Mouse (Mus musculus) spleen, postnatal 36 days (tissue): ENCODE data around the gene Rnf169.
"Not testable (repeated sequence)": the region's sequence is repeated elsewhere in the genome, so short reads cannot be mapped to it uniquely, and the experiment has no call there.

ENCODE experiments used
- DNase-seq, 2 experiments: peaks; one replicate each; pipeline ENCODE4 v3.0.0; 2022; ENCODE audit warnings: low spot score in 2 of 2, mixed read lengths in 1 of 2

Gene Rnf169

DNA sequence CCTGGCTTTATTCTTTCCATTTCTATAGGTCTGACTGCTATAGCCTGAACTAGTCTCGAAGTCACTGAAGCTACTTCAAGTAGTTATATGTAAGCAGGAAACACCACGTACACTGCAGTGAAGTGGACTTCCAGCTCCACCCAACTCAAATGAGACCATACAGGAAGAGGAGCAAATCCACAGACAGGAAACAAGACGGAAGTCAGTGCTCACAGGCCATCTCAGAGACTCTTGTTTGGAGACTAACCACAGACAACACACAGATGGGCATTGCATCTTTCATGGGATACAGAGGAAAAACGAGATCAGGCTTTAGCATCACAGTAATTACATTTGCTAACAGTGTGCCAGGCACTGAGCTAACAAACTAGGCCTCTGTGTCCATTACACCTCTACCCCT lies 33.9 kb downstream of the Rnf169 start:
- no peak for DNase-seq

DNA sequence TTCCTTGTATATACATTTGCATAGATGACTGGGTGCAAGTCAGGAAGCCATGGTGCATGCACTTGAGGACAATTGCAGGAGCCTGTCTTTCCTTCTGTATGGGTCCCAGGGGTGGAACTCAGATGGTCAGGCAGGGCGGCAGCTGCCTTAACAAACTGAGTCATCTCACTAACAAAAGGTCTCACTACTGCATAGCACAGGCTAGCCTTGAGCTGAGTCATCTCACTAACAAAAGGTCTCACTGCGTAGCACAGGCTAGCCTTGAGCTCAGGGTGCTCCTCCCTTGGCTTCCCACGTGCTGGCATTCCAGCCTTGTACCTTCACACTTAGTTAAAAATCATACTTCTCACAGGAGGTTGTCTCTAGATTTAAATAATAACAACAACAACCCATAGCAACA lies 34.3 kb downstream of the Rnf169 start:
- DNase-seq, result no peak

DNA sequence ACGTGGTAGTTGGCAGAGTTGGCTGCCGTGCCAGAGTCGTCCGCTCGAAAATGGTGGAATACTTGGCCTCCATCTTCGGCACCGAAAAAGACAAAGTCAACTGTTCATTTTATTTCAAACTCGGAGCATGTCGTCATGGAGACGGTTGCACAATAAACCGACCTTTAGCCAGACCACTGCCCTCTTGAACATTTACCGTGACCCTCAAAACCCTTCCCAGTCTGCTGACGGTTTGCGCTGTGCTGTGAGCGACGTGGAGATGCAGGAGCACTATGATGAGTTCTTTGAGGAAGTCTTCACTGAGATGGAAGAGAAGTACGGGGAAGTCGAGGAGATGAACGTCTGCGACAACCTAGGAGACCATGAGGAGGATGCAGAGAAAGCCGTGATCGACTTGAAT lies 35.2 kb downstream of the Rnf169 start:
- DNase-seq, result not testable (repeated sequence)

DNA sequence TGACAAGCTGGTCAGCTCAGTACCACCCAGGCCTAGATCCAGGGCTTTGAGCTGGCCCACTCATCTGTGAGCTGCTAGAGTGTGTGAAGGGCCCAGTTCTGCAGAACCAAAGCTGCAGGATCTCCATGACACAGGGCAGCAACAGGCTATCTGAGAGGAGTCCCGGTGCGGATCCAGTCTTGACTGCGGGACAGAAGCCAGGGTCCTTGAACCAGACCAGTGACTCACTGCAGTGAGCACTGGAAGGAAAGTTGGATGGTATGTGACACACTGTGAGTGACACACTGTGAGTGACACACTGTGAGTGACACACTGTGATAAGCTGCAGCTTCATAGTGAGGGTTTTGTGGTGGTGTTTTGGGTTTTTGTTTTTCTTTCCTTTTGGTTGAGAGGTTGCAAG lies 35.7 kb downstream of the Rnf169 start:
- DNase-seq, result no peak

DNA sequence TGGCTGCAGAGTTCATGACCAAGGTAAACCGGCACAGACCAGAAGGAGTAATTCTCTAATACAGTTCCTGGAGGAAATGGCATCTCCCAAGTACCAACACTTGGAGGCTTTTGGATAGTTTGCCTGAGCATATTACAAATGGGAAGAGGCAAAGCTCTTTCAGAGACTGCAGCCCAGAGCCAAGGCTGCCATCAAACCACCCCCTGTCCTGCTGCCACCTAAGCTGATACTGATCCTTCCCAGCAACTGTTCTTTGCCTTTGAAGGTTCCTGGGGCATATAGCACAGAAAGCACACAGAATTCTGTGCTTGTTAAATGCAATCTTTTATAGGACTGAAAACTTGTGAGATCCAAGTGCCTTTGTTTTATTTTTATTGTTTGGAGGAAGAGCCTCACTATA lies 39.6 kb downstream of the Rnf169 start:
- DNase-seq, result no peak

DNA sequence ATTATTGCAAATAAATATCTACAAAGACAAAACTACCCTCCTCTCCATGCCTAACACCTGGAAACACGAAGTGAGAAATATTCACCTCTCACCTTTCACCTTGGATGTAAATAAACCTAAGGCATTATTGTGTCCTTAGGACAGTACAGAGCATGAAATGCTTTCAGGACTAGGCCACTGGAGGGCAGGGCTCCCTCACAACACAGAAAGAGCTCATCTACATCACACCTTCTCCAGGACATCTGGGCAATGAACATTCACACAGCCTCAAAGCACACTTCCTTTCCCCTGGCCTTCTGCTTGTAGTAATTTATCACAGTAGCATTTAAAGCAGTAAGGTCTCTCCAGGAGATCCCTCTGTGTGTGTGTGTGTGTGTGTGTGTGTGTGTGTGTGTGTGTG lies 44.5 kb downstream of the Rnf169 start:
- no peak for DNase-seq

DNA sequence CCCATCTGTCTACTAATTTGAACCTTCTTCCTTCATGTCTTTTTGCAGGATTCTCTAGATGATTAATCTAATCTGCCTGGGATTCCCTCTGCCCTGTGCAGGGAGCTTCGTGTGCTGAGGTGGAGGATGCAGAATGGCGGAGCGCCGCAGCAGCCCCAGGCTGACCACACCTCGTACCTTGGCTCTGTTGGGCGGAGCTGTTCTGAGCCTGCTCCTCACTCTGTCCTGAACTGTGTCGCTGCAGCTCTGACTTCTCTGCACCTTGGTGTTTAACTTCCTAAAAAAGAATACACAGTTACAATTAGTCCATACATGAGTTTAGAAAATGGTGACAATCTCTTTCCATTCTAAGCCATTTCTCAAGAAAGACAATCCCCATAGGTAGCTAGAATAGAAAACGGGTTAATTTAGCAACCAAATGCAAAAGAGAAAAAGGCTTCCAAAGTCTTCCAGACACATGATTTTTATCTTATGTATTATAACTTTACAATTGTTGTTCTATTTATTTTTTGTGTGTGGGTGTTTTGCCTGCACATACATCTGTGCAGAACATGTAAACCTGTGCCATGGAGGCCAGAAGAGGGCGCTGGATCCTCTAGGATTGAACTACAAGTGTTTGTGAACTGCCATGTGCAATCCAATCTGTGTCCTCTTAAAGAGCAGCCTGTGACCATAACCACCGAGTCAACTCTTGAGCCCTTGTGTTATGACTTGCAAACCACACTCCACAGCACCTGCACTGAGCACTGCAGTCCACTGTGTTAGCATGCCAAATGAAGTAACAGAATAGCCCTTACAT lies 53.1 kb downstream of the Rnf169 start:
- peak; percentile 27 to 56 for DNase-seq

DNA sequence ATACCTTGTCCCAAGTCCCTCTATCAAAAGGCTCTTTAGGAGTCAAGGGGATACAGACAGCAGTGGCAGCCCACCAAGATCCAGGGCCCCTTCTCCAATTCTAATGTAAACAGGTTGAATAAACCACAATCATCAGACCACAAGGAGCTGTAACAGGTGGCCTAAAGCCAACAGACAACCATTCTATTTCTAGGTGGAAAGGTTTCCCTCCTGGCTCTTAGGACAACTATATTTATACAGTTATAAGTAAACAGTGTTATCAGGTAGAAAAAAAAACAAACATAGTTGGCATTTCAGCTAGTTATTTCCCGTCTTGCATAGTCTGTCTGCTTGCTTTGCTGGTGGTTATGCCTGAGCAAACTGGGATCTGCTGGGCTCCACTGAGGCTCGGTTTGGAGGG lies 59.8 kb downstream of the Rnf169 start:
- DNase-seq, result no peak

DNA sequence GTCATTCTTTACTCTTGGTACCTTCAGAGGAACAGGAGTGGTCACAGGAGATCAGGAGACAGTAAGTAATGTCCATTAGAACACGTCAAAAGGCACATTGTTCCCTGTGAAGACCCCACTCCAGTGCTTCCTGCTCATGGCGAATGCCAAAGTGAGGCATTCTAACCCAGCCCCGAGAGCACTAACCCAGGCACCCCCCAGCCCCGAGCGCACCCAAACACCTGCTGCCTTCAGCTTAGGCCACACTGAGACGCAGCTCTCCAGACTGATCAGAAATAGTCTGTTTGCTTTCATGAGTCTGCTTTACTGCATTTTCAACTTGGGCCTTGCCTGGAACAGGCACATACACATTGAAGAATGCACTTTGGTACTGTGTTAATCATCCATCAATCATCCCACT lies 60.3 kb downstream of the Rnf169 start:
- DNase-seq, result no peak

DNA sequence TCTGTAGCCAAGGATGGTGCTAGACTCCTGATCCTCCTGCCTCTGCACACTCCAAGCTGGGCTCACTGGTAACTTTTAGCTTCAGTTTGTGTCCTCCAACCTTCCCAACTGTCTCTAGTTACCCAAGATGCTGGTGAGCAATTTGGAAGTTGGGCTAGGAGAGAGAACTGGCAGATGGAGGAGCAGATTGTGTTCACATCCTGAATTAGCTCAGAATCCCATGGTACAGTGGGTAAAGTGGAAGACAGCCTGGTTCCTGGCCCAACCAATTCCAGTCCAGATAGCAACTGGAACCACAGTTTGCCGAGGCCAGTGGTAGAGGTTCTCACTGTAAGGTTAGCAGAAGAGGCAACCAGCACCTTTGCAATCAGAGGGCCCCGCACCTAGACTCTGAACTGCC lies 61.1 kb downstream of the Rnf169 start:
- no peak for DNase-seq

DNA sequence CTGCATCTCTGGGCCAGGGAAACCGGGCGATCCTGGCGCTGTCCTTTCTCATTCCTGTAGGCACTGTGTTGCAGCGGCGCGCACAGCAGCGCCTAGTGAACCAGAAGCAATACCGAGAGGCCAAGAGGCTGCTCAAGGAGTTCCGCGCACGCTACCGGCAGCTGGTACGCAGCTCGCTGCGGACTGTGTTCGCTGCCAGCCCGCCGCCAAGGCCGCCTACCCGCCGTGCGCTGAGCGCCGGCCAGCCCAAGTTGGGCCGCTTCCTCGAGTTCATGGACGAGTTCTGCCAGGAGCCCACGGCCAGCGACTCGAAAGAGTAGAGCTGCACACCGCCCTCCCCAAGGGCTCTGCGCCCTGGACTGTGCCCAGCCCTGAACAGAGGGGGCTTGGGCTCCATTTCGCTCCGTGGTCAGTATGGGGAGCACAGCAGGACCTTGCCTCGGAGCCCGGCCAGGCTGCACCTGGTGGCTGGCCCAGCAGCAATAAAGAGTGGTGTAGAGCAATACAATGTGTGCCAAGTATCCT lies 62.9 kb downstream of the Rnf169 start:
- DNase-seq, result no peak

DNA sequence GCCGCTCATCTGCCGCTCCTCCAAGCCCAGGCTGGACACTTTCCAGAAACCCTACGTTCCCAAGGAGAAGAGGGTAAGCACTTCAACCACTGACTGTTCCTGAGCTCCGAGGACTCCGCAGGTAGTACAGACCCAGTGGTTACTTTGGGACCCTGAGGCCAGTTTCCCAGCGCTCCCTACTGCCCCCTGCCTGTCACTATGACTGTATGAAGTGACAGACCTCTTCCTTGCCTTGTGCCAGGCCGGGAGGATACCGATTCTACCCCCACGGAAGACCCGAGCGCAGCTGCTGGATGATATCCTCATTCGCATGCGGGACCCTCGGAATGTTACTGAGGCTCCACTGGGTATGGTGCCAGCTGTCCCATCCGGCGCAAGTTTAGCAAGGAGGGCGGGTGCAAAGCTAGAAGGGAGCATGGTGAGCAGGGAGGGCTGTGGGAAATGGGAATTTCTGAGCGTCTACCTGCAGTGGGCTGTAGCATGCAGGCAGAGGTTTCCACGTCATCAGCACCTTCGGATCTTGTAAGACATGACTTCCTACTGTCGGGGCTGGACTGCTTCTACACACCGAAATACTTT lies 63.4 kb downstream of the Rnf169 start:
- no peak for DNase-seq

DNA sequence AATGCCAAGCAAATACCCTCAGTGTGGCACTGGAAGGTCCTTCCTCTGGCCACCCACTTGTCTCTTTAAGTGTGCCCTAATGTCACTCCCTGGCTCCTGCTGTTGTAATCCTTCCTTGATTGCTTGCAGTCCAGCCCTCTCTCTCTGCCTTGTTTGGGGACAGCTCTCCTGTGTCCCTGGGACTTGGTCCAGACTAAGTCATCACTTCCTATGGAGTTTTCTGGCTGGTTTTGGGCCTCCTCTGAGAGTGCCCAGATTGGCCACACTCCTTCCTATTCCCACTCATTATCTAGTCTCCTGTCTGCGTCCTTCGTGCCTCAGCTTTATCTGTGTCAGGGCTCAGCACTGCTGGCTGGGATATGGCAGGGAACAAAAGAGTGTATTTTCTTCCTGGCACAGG lies 64.7 kb downstream of the Rnf169 start:
- no peak for DNase-seq

DNA sequence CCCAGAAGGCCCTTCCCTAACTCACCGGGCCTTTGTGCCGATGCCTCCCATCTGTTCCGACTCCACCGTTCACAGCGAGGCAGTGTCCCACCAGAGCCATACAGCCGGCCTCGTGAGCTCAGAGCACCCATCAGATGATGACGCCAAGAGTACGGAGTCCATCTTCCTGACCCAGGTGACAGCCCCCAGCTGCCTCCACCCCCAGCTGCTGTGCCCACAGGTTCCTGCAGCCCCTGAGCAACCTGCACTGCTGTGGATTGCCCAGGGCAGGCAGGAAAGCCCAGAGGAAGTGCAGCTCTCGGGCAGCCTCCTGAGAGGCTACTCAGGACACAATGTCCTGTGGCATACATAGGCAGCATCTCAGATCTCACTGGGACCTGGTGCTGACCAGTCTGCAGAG lies 65.9 kb downstream of the Rnf169 start:
- DNase-seq, result no peak

DNA sequence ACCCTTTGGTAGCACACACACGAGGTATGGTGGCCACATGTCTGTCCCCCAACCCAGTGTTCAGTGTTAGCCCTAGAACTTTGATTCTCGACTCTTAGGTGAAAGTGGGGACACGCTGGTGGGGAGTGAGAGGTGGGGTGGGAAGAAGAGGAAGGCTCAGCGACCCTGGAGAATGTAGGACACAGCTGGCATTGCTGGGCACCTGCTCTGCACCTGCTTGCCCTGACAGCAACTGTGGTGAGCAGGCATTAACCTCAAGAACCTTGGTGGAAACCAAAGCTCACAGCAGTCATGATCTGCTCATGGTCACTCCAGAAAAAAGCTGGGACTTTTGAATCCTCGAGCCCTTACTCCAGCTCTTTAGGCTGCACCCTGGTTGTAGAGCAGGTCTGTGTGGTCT lies 69.2 kb downstream of the Rnf169 start:
- no peak for DNase-seq

DNA sequence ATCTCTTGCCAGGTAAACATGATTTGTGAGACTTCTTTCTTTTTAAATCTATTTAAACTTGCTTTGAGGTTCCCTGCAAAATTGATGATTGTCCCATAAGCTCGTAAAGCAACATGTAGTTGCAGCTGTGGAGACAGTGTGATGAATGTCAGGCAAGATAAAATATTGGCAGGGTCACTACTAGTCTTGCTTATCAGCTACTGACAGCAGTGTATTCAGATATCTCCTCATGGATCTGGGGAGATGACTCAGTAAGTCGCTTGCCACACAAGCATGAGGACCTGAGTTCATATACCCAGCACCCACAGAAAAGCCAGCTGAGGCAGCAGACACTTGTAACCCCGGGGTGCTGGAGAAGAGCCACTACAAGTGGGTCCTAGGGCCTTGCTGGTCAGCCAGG lies 72.8 kb downstream of the Rnf169 start:
- no peak for DNase-seq

DNA sequence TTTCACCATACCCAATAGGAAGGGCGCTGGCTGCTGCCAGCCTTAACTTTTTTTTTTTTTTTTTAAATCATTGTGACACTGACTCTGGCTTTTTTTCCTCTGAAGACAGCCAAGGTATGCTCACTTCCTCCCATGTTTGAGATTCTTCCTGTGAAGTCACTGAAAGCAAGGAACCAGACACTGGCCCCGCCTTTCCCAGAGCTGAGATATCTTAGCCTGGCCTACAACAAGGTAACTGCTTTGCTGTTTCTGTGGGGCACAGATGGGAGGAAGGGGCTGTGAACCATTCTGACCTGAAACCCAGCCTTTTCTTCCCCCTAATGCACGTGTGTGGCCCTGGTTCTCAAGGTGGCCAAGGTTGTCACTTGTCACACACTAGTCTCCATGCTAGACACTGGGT lies 73.9 kb downstream of the Rnf169 start:
- no peak for DNase-seq

DNA sequence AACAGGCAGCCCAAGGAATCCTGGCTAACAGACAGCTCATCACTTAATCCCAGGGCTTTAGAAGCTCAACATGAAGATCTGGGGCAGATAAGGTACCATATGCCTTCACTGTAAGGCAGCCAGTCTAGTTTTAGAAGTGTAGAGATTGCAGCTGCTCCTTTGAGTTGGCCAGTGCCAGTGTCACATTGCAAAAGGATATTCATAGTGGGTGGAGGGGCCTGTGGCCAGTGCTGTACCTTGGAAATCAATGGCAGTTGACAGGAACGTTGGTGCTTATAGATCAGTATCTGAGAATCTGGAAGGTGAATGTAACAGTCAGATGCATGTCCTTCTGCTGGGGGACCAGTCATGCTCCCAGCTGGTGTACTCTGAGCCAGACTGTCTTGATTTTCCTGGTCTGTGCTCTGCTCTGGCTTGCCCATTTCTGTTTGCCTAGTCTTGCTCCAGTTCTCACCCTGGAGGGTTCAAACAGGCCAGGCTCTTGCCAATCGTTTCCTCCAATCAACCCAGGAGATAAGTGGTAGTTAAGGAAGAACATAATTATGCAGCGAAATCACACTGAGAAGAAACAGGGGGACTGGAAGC lies 75.7 kb downstream of the Rnf169 start:
- DNase-seq, result no peak

DNA sequence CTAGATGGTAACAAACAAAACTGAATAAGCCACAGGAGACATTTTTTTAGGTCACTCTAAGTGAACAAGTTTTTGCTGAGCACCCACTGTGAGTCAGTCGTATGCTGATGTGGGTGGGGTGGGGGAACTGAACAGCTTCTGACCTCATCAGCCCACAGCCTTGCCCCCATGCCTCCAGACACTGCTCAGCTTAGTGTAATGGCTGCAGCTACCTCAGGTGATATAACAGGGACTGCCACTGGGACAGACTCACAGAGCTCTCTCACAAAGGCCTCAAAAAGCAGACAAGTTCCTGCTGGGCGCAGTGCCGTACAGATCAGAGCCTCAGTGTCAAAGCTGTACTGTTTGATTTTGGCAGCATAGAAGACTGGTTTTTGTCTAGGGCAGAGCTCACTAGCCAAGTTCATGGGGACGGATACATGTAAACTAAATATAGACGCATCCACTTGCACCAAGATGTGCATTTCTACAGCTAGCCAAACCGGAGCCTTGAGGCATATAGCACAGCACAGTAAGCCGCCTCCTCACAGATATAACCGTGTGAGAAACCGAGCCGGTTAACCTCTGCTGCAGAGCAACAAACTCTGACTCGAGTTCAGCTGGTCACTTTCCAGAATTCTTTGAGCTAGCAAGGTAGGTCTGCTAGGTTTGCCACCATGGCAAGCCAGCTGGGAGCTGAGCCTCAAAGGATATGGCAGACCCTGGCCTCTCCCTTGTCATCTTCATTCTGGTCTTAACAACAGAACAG lies 77.2 kb downstream of the Rnf169 start:
- DNase-seq, result no peak

DNA sequence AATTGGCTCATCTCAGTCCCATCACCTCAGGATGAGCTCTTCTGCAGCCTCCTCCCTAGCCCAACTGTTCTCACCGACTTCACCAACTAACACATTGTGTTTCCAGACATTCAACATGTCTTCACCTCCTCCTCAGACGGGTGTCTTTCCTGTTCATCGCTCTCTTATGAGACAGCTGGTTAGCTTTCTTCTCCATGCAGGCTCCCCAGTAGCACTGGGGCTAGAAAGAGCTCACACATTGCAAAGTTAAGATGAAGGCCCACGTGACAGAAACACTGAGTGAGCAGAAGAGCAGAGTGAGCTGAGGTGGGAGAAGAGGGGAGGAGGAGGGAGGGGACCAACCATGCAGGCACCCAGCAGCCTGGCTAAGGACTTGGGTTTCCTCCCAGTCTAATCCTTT lies 78.0 kb downstream of the Rnf169 start:
- DNase-seq, result no peak

DNA sequence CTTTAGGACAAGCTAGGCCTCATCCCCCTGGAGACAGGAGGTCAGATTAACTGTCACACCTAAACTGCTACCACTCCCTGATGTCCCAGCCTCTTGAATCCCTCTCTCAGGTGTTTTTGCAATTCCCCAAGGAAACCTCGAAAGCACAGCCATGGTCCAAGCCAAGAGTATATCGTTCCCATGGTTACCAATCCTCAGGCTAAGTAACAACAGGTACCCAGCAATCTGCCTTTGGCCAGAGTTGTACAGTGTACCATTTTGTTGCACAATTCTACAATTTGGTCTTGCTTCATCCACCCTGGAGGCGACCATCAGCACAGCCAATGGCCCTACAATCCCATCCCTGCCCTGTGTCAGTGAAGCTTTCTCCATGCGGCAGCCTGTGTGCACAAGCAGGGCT lies 83.3 kb downstream of the Rnf169 start:
- no peak for DNase-seq

DNA sequence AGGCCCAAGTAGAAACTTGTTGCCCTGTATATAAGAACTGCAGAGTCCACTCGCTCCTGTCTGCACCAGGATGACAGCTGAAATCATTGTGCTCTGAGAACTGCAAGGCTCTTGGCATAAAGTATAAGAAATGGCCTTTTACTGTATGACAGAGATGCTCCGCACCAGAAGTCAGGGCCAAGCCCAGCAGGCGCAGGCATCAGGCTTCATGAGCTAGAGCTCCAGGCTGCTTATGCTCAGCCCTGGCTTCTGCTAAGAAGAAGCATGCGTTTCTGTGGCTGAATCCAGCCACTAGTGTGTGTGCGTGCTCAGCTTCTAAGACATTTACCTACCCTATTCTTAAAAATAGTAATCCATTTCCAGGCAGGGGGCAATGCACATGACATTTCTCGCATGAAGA lies 85.8 kb downstream of the Rnf169 start:
- no peak for DNase-seq

DNA sequence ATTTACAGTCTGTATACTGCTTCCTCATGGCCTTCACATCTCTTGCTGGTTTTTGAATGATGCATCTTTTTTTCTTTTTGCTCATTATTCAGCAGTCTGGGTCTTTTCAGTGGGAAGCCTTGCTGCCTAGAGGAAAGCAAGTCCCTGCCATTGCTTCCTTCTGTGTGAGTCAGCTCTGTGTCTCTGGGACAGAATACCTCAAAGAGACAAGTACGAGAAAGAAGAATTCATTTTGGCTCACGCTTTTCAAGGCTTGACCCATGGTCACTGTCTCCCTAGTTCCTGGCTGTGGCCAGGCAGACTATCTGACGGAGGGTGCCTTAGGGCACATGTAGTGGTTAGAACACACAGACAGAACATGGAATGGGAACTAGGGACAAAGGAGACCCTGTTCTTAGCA lies 86.3 kb downstream of the Rnf169 start:
- DNase-seq, result no peak
